Mouse (Mus musculus): ENCODE data around the gene Tex19.2.

The Tex19.2 gene

GRCm38 (mm10) chr11:121118577-121118976 lies at the start of gene Tex19.2:
TSS of gene Tex19.2 (minus strand) at chr11:121118677.
- DNase-seq (ENCODE audit: low read depth, low spot score): no peak

- peak; percentile 49 for DNase-seq (ENCODE audit: low read depth, low spot score)
Measured at GRCm38 (mm10) chr11:121163751-121164150, 45.3 kb upstream of the Tex19.2 start.

GRCm38 (mm10) chr11:121160636-121161346 lies 42.3 kb upstream of the Tex19.2 start:
- DNase-seq (ENCODE audit: low read depth, low spot score): peak; percentile 92

GRCm38 (mm10) chr11:121159971-121160370 lies 41.5 kb upstream of the Tex19.2 start, which contains the start of gene Uts2r:
TSS of gene Uts2r (plus strand) at chr11:121160271.
- DNase-seq (ENCODE audit: low read depth, low spot score): no peak

GRCm38 (mm10) chr11:121156411-121156891 lies 38.0 kb upstream of the Tex19.2 start:
- peak; percentile 72 for DNase-seq (ENCODE audit: low read depth, low spot score)

- no peak for DNase-seq (ENCODE audit: low read depth, low spot score)
Measured at GRCm38 (mm10) chr11:121154203-121154602, 35.7 kb upstream of the Tex19.2 start.

- no peak for DNase-seq (ENCODE audit: low read depth, low spot score)
Measured at GRCm38 (mm10) chr11:121148193-121148592, 29.7 kb upstream of the Tex19.2 start.

GRCm38 (mm10) chr11:121145865-121146264 lies 27.4 kb upstream of the Tex19.2 start, which contains the start of gene Tex19.1:
TSS of gene Tex19.1 (plus strand) at chr11:121146143.
- no peak for DNase-seq (ENCODE audit: low read depth, low spot score)

- no peak for DNase-seq (ENCODE audit: low read depth, low spot score)
Measured at GRCm38 (mm10) chr11:121143325-121144015, 25.0 kb upstream of the Tex19.2 start.

- DNase-seq (ENCODE audit: low read depth, low spot score): no peak
Measured at GRCm38 (mm10) chr11:121138732-121139131, 20.3 kb upstream of the Tex19.2 start.

GRCm38 (mm10) chr11:121137682-121138081 lies 19.2 kb upstream of the Tex19.2 start:
- DNase-seq (ENCODE audit: low read depth, low spot score): no peak

- no peak for DNase-seq (ENCODE audit: low read depth, low spot score)
Measured at GRCm38 (mm10) chr11:121134600-121134999, 16.1 kb upstream of the Tex19.2 start.

GRCm38 (mm10) chr11:121129616-121130015 lies 11.1 kb upstream of the Tex19.2 start:
- peak; percentile 5 for DNase-seq (ENCODE audit: low read depth, low spot score)

- DNase-seq (ENCODE audit: low read depth, low spot score): no peak
Measured at GRCm38 (mm10) chr11:121127441-121127840, 9.0 kb upstream of the Tex19.2 start.

GRCm38 (mm10) chr11:121126395-121126794 lies 7.9 kb upstream of the Tex19.2 start:
- DNase-seq (ENCODE audit: low read depth, low spot score): no peak

- DNase-seq (ENCODE audit: low read depth, low spot score): no peak
Measured at GRCm38 (mm10) chr11:121125522-121126172, 7.2 kb upstream of the Tex19.2 start.

- DNase-seq (ENCODE audit: low read depth, low spot score): no peak
Measured at GRCm38 (mm10) chr11:121123438-121123837, 5.0 kb upstream of the Tex19.2 start.

GRCm38 (mm10) chr11:121122024-121122670 lies 3.7 kb upstream of the Tex19.2 start:
- DNase-seq (ENCODE audit: low read depth, low spot score): no peak

GRCm38 (mm10) chr11:121121151-121121550 lies 2.7 kb upstream of the Tex19.2 start:
- no peak for DNase-seq (ENCODE audit: low read depth, low spot score)

GRCm38 (mm10) chr11:121118106-121118505 lies 371 bp downstream of the Tex19.2 start:
- DNase-seq (ENCODE audit: low read depth, low spot score): no peak

- DNase-seq (ENCODE audit: low read depth, low spot score): no peak
Measured at GRCm38 (mm10) chr11:121112091-121112775, 6.2 kb downstream of the Tex19.2 start.
